Mouse (Mus musculus): ENCODE data around the gene Tnni3k. TPM values are rescaled to one million over a fixed set of nuclear protein-coding genes. Genes with fewer than 3 reads are reported as not detected.

Gene Tnni3k
- polyA plus RNA-seq, 2 experiments = not detected

GRCm38 (mm10) chr3:154810273-154810870 lies 244.8 kb downstream of the Tnni3k start:
- 58% methylated on average over 7 of the region's 7 CpGs for WGBS (ENCODE audit: insufficient replicate concordance)
- Histone ChIP-seq H3K27ac (no peak overlapping the region), H3K4me3 (ENCODE audit: insufficient read depth in 1 of 2, low read depth in 2 of 2, low read length in 2 of 2) (no peak overlapping the region), H3K4me1 (replicated peaks; ENCODE audit: control insufficient read depth in 2 of 2, insufficient read depth in 2 of 2, low read length in 1 of 2) (no peaks in the 10 kb centered on the region), H3K9me3 (ENCODE audit: control insufficient read depth, low read length) (no peaks in the 10 kb centered on the region), H3K4me2 (ENCODE audit: low read depth) (no peak overlapping the region), H3K27me3 (ENCODE audit: control insufficient read depth, insufficient read depth, low read length) (no peaks in the 10 kb centered on the region), H3K36me3 (replicated peaks; ENCODE audit: control insufficient read depth, insufficient read depth, low read depth) (no peaks in the 10 kb centered on the region), H3K9ac (replicated peaks) (no peak overlapping the region)
- TF ChIP-seq EP300 (IDR thresholded peaks at IDR 0.05; ENCODE audit: low read depth) (no peak), CTCF (IDR thresholded peaks at IDR 0.05; ENCODE audit: low read depth) (no peak)
- DNase-seq (ENCODE audit: low read depth in 3 of 3, low spot score in 3 of 3) (no peak), ATAC-seq (ENCODE audit: insufficient read depth) (no peak)

GRCm38 (mm10) chr3:154806626-154807025 lies 248.6 kb downstream of the Tnni3k start:
- H3K4me1 ChIP-seq (replicated peaks; ENCODE audit: control insufficient read depth in 2 of 2, insufficient read depth in 2 of 2, low read length in 1 of 2) = no peaks in the 10 kb centered on the region
- H3K27me3 ChIP-seq (ENCODE audit: control insufficient read depth, insufficient read depth, low read length) = no peaks in the 10 kb centered on the region
- no peak overlapping the region for H3K4me3 ChIP-seq (ENCODE audit: insufficient read depth in 1 of 2, low read depth in 2 of 2, low read length in 2 of 2)
- DNase-seq (ENCODE audit: low read depth in 3 of 3, low spot score in 3 of 3) = no peak
- no peak overlapping the region for H3K4me2 ChIP-seq (ENCODE audit: low read depth)
- no peaks in the 10 kb centered on the region for H3K9me3 ChIP-seq (ENCODE audit: control insufficient read depth, low read length)
- WGBS (ENCODE audit: insufficient replicate concordance) = 17% methylated on average over 7 of the region's 7 CpGs
- no peak for ATAC-seq (ENCODE audit: insufficient read depth)
- TF ChIP-seq EP300 (IDR thresholded peaks at IDR 0.05; ENCODE audit: low read depth) = no peak
- no peak for TF ChIP-seq CTCF (IDR thresholded peaks at IDR 0.05; ENCODE audit: low read depth)
- no peak overlapping the region for H3K9ac ChIP-seq (replicated peaks)
- H3K27ac ChIP-seq = no peak overlapping the region
- H3K36me3 ChIP-seq (replicated peaks; ENCODE audit: control insufficient read depth, insufficient read depth, low read depth) = no peaks in the 10 kb centered on the region

- H3K4me2 ChIP-seq (ENCODE audit: low read depth) = no peak overlapping the region
- 61% methylated on average over 8 of the region's 8 CpGs for WGBS (ENCODE audit: insufficient replicate concordance)
- H3K9me3 ChIP-seq (ENCODE audit: control insufficient read depth, low read length) = no peaks in the 10 kb centered on the region
- H3K36me3 ChIP-seq (replicated peaks; ENCODE audit: control insufficient read depth, insufficient read depth, low read depth) = no peaks in the 10 kb centered on the region
- TF ChIP-seq CTCF (IDR thresholded peaks at IDR 0.05; ENCODE audit: low read depth) (no peak), EP300 (IDR thresholded peaks at IDR 0.05; ENCODE audit: low read depth) (no peak)
- no peaks in the 10 kb centered on the region for H3K27me3 ChIP-seq (ENCODE audit: control insufficient read depth, insufficient read depth, low read length)
- no peak overlapping the region for H3K4me3 ChIP-seq (ENCODE audit: insufficient read depth in 1 of 2, low read depth in 2 of 2, low read length in 2 of 2)
- H3K27ac ChIP-seq = no peak overlapping the region
- no peaks in the 10 kb centered on the region for H3K4me1 ChIP-seq (replicated peaks; ENCODE audit: control insufficient read depth in 2 of 2, insufficient read depth in 2 of 2, low read length in 1 of 2)
- H3K9ac ChIP-seq (replicated peaks) = no peak overlapping the region
- DNase-seq (ENCODE audit: low read depth in 3 of 3, low spot score in 3 of 3) (no peak), ATAC-seq (ENCODE audit: insufficient read depth) (no peak)
Measured at GRCm38 (mm10) chr3:154800888-154801429, 254.2 kb downstream of the Tnni3k start.

GRCm38 (mm10) chr3:154800454-154800853 lies 254.8 kb downstream of the Tnni3k start:
- Histone ChIP-seq H3K4me3 (ENCODE audit: insufficient read depth in 1 of 2, low read depth in 2 of 2, low read length in 2 of 2) (no peak overlapping the region), H3K36me3 (replicated peaks; ENCODE audit: control insufficient read depth, insufficient read depth, low read depth) (no peaks in the 10 kb centered on the region), H3K4me2 (ENCODE audit: low read depth) (no peak overlapping the region), H3K4me1 (replicated peaks; ENCODE audit: control insufficient read depth in 2 of 2, insufficient read depth in 2 of 2, low read length in 1 of 2) (no peaks in the 10 kb centered on the region), H3K9ac (replicated peaks) (no peak overlapping the region), H3K27me3 (ENCODE audit: control insufficient read depth, insufficient read depth, low read length) (no peaks in the 10 kb centered on the region), H3K27ac (no peak overlapping the region), H3K9me3 (ENCODE audit: control insufficient read depth, low read length) (no peaks in the 10 kb centered on the region)
- no peak for TF ChIP-seq CTCF (IDR thresholded peaks at IDR 0.05; ENCODE audit: low read depth)
- TF ChIP-seq EP300 (IDR thresholded peaks at IDR 0.05; ENCODE audit: low read depth) = no peak
- ATAC-seq (ENCODE audit: insufficient read depth) (no peak), DNase-seq (ENCODE audit: low read depth in 3 of 3, low spot score in 3 of 3) (no peak)
- WGBS (ENCODE audit: insufficient replicate concordance) = 74% methylated on average over 8 of the region's 8 CpGs

GRCm38 (mm10) chr3:154798806-154799205 lies 256.4 kb downstream of the Tnni3k start:
- Histone ChIP-seq H3K4me1 (replicated peaks; ENCODE audit: control insufficient read depth in 2 of 2, insufficient read depth in 2 of 2, low read length in 1 of 2) (no peaks in the 10 kb centered on the region), H3K9me3 (ENCODE audit: control insufficient read depth, low read length) (no peaks in the 10 kb centered on the region), H3K27ac (no peak overlapping the region), H3K36me3 (replicated peaks; ENCODE audit: control insufficient read depth, insufficient read depth, low read depth) (no peaks in the 10 kb centered on the region), H3K27me3 (ENCODE audit: control insufficient read depth, insufficient read depth, low read length) (no peaks in the 10 kb centered on the region), H3K4me2 (ENCODE audit: low read depth) (no peak overlapping the region), H3K9ac (replicated peaks) (no peak overlapping the region), H3K4me3 (ENCODE audit: insufficient read depth in 1 of 2, low read depth in 2 of 2, low read length in 2 of 2) (no peak overlapping the region)
- 69% methylated on average over 4 of the region's 4 CpGs for WGBS (ENCODE audit: insufficient replicate concordance)
- ATAC-seq (ENCODE audit: insufficient read depth) (no peak), DNase-seq (ENCODE audit: low read depth in 3 of 3, low spot score in 3 of 3) (no peak)
- TF ChIP-seq CTCF (IDR thresholded peaks at IDR 0.05; ENCODE audit: low read depth) = no peak
- TF ChIP-seq EP300 (IDR thresholded peaks at IDR 0.05; ENCODE audit: low read depth) = no peak

All from liver, embryonic 14.5 days (tissue).